Mouse (Mus musculus): ENCODE results near the gene Uqcrfs1.

Uqcrfs1 gene

DNA sequence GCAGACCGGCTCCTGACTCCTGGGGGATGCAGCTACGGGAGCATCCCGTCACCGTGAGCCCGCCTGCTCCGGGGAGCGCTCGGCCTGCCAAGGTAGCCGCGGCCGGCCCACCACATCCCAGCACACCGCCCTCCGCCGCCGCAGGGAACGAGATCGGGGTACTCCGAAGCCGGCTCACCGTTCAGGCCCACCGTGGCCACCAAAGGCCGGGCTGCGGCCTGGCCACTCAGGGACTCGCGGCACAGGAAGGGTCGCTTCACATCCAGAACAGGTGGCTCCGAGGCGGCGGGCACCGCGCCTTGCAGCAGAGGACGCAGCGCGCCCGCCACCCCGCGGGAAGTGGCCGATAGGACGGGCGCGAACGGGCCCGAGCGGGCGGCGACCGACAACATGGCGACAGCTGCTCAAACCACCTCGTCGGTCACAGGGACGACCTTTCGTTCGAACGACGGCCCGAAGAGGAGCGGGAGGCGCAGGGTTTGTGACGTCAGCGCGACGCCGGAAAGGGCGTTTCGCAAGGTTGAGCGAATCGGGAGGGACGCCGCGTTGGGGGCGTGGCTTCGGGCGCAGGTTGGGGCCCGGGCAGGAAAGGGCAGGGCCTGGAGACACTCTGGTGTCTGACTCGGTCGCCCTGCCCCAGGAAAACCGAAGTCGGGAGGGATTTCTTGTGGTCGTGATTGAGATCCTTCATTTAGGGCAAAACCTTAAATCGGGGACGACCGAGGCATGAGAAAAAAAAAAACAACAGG is at the start of gene Uqcrfs1:
Uqcrfs1 (minus strand) TSS at position 507 of the 749 bp plus-strand sequence.
- DNase-seq = peak; percentile 98

DNA sequence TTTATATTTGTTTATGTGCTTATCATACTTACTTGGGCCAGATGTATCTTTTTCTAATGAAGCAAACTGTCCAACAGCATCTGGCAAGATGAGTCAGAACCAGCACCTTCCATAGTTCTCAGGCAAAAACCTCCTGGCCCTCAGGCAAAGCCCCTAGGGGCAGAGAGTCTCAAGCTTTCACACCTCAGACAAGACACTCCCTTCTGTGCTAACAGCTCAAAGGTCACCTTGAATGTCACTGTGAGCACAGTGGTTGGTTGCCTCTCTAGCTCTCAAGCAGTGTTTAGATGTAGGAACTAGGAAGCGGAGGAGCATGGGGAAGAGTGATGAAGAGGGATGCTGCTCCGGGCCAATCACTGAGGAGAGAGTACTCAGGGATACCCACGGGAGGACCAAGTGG is 40.6 kb upstream of the Uqcrfs1 start:
- DNase-seq = no peak

DNA sequence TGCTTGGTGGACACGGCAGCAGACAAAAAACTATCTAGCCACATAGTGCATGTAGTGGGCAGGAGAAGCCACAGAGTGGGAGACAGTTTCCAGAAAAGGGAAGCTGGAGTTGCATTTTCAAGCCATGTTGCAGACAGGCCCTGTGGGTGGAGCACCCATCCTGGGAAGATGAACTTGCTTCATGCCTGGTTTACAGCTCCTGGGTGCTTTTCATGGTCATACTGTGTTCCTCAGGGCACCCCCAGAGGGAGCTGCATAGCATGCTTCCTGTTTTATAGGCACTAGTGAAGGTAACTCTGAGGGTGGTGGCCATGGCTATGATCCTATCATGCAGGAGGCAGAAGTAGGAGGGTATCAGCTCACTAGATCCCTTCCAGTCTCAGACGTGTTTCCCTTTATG is 37.4 kb upstream of the Uqcrfs1 start:
- no peak for DNase-seq

DNA sequence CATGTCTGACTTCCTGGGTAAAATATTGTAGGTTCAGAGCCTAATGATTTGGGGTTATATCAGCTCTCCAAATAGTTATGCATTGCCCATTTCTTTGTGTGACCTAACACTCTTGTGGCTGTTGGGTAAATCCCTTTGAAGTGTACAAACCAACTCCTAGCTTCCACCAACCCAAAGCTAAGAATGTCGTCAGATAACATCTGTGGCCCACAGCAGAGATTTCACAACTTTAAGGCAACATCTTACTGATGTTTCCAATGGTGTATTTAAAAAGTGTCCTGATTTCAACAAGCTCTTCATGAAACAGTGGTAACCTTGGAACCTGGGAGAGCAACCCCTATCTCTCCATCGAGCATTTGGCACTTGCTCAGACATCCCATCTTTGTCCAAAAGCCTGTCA is 33.6 kb upstream of the Uqcrfs1 start:
- DNase-seq = no peak

DNA sequence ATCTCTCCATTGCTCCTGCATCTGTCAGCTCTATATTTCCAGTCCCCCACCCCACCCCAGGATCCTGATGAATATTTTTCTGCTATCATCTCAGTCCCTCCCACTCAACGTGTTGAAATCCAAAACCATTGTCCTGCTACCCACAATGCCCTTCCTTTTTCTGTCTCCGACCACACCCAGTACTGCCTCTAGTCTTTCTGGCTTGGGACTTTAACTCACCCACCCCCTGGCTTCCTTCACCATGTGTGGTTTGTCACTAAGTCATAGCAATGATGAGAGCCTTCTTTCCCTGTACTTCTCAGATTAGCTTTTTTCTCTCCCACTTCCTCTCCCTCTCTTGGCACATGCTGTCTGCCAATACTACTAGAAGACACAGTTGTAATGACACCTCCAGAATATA is 31.7 kb upstream of the Uqcrfs1 start:
- DNase-seq = no peak

DNA sequence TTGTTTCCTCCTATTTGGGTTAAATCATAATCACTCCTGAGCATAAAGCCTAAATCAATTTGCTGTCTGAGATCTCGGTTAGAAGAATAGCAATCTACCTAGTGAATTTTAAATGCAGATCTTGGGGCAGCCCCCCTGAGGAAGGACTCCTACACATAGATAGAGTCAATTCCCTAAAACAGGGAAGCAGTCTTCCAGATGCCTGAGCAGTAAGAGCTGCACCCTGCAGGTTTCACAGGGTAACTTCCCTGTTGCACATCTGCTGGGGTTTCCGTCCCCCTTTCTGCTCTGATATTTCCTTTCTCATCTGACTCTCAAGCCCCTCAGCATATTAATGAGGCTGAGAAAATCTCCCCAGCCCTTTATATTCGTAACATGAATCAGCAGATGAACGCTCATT is 27.8 kb upstream of the Uqcrfs1 start:
- no peak for DNase-seq

DNA sequence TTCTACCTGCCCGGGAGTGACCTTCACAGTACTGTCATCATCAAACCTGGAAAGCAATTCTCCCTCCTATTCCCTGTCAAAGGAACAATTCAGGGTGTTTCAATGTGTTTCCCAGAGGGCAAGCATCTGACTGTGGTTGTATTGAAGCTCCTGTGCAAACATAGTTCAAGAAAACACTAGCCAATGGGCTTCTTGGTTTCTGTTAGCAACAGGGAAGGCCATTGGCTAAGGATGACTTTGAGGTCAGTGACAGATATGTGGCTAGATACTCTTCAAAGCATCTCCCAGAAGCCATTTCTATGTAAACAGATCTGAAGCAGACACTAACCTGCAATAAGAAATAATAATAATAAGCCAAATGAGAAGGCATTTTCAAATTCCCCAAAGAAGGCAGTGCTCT is 25.0 kb upstream of the Uqcrfs1 start:
- no peak for DNase-seq

DNA sequence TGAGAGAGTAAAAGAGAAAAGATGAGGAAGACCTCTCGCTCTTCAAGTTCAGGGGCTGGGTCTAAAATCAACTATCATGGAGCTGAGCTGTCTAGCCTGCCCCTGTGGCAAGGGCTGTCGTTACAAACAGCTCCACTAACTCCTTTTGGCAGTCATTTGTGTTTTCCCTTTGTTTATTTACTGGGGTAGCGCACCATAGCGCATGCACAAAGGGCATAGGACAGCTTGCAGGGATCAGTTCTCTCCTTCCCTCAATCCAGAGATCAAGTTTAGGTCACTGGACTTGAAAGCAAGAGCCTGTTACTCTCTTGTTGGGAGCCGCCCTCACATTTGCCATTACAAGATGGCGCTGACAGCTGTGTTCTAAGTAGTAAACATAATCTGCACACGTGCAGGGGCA is 22.4 kb upstream of the Uqcrfs1 start:
- DNase-seq = no peak

DNA sequence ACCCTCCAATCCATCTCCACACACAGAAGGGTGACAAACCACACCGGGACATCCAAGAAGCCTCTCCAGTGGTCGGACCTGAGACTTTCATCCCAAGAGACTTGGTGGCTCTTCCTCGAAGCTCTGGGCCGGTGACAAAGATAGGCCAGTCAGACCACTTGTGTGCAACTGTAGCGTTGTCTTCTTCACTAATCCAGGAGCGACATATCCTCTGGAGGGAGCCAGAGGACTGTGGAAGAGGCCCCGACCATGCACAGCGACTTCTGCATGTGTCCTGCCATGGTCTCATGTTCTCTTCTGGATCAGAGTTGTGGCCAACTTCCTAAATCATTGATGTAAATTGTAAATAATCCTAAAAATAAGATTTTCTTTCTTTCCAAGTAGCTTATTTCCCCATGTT is 21.6 kb upstream of the Uqcrfs1 start:
- peak; percentile 54 for DNase-seq

DNA sequence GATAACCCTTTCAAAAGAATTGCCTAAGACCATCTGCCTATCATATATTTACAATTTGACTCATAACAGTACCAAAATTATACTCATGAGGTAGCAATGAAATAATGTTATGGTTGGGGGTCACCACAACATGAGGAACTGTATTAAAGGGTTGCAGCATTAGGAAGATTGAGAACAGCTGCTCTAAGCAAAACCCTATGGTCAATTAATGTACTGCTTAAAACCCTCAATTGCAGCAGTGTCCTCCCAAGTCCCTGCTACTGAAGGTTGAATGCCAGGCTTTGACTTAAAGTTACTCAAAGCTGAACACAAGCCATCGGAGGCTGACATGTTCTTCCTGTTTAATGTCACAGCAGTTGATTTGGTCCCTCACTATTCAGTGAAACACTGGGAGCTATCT is 15.4 kb upstream of the Uqcrfs1 start:
- DNase-seq = no peak

DNA sequence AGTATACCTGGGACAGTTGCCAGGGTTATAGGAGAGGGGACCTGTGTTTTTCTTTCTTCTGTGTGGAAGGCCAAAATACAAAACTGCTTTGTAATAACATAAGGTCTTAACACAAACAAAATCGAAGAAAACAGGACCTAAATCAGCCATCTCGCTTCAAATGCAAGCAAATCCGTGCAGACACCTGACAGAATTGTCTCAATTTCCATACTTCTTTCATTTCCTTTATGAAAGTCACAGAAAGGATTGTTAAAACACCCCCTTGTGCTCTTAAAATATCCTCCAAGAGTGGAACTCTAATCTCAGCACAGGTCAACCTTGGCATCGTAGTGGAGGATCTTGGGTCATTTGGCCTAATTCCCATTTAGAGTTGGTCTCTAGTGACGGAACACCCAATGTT is 14.9 kb upstream of the Uqcrfs1 start:
- no peak for DNase-seq

DNA sequence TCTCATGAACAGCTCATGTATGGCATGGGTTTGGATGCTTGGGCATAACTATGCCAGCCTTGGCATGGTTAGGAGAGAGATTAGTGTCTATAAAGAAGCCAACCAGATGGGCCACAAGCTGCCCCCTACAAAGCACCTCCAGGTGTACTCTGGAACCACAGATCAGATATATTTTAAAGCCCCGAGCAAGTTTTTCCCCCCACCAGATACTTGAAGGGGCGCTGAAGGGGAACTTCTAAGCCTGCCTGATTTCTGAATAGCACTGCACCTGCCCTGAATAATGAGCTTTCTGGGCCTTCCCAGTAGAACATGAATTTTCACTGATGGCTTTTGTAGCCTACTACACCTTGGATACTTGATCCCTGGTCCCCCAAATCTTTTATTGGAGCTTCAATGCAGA is 12.6 kb upstream of the Uqcrfs1 start:
- DNase-seq = no peak

DNA sequence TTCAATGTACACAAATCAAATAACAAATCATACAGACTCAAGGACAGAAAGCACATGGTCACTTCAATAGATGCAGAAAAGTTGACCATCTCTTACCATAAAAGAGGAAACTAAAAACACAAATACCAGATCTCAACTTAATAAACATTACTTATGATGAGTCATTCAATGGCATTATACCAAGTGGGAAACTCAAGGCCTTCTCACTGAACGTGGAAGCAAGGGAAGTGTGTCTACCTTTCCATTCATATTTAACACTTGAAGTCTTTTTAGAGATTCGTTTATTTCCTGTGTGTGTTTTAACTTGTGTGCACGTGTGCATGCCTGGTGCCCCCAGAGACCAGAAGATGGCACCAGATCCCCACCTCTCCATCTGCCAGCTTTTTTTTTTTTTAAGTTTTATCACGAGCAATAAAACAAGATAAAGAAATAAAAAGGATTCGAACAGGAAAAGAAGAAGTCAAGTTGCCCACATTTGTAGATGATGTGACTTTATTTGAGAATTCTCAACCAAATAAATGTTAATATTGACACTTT is 8.0 kb upstream of the Uqcrfs1 start:
- no peak for DNase-seq

DNA sequence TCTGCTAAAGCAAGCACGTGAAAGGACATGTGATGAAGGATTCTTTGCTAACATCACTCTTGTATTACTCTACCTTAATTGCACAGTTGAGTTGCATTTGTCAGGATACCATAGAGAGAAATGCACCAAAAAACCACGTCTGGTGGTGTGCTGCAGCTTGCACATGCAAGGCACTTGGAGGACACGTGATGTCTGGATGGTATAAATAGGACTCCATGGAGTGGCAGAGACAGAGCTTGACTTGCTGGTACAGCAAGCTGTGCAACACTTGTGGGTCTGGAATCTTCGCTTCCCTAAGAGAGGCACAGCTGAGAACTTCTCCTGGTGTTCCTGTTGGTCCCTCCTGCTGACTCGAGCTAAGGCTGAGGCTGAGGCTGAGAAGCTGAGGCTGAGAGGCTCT is 4.2 kb upstream of the Uqcrfs1 start:
- DNase-seq = no peak

DNA sequence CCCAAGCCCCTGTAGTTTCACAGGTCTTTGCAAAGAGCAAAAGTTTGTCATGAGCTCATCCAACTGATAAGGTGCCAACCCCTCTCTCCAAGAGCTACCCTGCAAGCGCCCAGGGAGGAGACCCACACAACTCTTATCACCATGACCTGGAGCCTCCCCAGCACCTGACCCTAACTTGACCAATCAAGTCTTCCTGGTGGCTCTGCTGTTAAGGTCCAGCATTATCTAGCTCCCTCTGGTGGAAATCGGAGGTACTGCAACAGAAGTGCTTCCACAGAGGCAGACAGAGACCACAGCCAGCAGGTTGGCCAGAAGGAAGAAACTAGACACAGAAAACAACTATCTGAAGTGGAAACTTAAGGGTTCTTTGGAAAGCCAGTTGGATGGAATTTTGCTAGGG is 3.7 kb upstream of the Uqcrfs1 start:
- DNase-seq = peak; percentile 83

DNA sequence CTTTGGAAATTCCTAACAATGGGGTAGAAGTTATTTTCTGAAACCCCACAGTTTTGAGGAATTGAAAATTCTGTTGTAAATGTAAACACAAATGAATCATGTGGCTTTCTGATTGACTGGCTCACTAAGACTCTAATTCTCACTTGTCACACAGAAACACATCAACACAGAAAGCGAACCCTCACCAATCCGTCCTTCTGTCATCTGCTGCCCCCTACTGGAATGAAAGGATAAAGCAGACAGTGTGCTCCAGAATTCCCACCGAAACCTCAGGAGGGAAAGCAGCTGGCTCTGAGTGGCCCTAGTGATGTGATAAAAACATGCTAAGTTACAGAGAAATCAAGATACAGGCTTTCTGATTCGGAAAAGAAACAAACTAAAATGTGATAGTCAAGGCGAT is 14.4 kb downstream of the Uqcrfs1 start:
- peak; percentile 79 for DNase-seq

DNA sequence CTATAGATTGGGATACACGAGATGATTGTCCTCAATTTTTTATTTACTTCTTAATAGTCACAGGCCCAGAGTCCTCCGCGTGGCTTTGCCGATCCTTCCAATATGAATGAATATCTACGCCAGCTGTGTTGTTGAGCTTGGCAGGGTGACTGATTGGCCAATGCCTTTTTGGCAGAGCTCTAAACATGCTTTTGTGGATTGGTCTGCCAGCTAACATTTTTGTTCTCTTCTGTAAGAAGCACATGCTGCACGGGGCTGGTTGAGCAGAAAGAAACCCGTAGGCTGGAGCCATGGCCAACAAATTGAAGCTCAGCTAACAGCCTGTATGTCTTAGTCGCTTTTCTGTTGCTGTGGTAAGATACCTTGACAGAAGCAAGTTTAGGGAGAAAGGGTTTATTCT is 20.2 kb downstream of the Uqcrfs1 start:
- no peak for DNase-seq

DNA sequence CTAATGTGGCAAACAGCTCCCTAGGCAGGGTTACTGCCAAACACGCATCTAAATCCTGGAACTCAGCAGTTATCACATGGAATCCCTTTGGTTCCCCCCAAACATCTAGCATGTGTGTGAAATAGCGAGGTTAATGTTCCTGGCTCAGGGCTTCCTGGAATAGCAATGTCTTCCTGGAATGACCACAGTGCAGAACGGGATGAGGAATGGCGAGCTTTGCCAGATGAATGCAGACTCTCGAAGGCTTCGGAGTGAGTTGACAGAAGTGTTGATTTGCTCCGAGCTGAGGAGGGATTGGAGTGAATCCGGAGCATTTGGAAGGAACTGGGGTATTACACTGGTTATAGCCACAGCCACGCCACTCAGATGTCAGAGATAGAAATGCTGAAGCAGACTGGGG is 21.2 kb downstream of the Uqcrfs1 start:
- DNase-seq = no peak

DNA sequence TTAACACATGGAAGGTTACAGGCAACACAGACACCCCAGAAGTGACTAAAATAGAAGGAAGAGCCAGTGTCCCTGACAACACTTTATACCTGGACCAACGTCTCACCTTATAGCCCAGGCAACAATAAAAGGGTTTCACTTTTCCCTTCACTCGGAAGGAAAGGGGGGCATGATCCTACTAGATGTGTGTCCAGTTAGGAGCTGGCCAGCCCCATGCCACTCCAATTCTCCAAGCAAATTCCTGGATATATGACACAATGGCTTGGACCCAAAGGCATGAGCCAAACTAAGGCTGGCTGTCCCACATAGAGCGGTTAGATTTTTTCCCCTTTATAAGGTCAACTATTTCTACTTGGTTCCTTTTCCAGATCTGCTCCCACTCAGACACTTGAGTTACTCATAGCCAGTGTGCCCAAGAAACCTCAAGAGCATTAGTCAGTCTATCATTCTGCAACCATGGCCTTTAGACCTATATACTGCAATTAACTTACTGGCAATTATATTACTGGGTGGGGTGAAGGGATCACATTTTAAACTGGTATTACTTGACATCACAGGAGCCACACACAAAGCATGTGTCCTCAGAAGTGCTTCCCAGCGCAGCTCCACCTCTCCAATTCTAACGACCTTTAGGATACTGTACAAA is 21.8 kb downstream of the Uqcrfs1 start:
- DNase-seq = no peak

DNA sequence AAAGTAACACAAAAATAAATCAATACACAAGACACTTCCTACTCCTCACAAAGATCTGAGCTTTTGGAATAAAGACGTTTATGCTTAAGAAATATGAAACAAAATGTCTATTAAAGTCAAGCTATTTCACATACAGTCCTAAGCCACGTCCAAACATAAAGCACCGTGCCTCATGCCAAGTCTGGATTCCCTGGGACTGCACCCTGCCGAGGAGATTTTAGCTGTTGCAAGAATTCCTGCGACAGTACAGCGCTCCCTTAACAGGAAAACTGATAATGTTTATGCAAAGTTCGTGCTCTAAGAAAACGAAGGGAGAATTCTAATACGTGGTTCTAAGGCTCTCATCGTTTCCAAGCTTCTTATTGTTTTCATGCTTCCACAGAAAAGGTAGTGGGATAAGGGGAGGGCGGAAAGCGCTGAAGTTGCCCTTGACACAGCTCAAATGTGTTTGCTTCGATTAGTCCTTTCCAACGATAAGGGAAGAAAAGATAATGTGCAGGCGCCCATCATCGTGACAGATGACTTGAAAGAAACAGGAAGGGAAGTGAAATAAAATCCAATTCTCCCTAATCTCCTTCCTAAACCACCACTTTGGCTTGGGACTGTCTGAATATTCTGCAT is 23.8 kb downstream of the Uqcrfs1 start:
- DNase-seq = no peak

DNA sequence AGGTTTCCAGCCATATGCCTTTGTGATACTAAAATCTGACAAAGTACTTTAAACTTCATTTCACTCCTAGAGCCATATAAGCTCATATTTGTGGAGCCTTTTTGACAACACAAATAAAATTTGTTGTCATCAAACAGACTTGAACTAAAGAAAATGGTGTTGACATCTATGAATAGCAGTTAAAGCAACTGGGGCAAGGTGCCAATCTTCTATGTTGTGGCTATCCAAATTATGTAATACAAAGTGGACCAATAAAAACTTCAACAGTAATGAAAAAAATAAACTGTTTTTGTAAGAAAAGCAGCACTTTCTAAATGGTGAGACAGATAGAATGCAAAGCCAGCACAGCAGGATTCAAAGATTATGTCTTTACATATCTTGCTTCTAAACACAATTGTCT is 27.0 kb downstream of the Uqcrfs1 start:
- no peak for DNase-seq

DNA sequence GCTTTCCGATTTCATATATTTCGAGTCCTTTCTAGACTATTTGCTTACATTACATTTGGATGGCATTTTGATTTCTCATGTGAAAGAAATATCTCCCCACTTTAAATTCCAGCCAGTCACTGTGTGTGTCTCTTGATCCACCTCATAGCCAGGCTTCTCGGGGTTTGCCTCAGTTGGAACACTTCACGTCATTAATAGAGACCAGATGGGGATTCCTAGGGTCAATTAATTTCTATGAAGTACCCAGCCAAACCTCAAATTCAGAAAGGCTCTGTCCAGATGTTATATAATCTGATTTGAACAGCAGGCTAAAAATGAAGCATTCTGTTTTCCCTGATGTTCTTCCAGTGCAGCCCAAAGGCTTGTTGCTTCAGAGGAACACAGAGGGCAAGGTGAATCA is 37.5 kb downstream of the Uqcrfs1 start:
- DNase-seq = peak; percentile 29

DNA sequence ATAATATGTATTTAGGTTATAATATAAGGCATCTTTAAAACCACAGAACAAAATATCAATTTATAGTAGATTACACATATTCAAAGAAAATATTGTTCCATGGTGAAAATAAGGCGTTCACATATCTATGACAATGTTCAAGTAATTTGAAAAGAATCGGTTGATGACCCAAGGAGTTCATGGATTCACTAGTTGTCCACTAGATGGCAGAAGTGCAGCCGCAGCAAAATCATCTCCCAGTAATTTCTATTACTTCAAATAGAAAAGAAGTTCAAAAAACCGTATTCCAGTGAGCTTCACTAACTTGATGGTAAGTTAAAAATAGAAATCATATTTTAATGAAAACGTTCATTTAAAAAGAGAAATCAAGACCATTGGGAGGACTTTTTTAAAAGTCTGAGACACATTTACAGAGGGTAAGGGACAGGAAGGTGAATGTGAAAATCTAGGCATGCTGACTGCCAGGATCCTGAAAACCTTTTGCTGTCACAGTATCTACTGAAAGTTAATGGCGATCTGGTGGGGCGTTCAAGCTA is 43.2 kb downstream of the Uqcrfs1 start:
- DNase-seq = peak; percentile 56
